20 mouse cellular contexts compared by ENCODE assay signal in genomic region chr3:53680816-53681215, GRCm38 (mm10). TPM values are rescaled to one million over a fixed set of nuclear protein-coding genes. Genes with fewer than 3 reads are reported as not detected.
"Had no signal": no experiment of that assay in that cellular context is flagged by ENCODE, and none has a peak within 500 bp of the region (broad histone marks: within the 10 kb centered on the region; RNA-seq: fewer than 3 reads in every experiment).

No protein-coding gene starts in this region.

- DNase-seq: liver, embryonic 13.5 days; liver, postnatal 0 days; lung, adult 2 months; lung, postnatal 14 days; lung, postnatal 36 days; midbrain, embryonic 14.5 days; right cerebral cortex, postnatal 14 days; right cerebral cortex, postnatal 4 days; spleen, adult 18-20 months; thymus, adult 18-20 months; thymus, postnatal 14 days; thymus, postnatal 36 days had no signal

- H3K9ac ChIP-seq: liver, embryonic 13.5 days; liver, embryonic 15.5 days; liver, postnatal 0 days; lung, embryonic 15.5 days; midbrain, embryonic 12.5 days; neural tube, embryonic 12.5 days had no signal

- H3K4me1 ChIP-seq: liver, embryonic 13.5 days; liver, embryonic 15.5 days; lung, embryonic 15.5 days; megakaryocyte, embryonic 14.5 days; midbrain, embryonic 12.5 days; neural tube, embryonic 12.5 days had no signal

- H3K36me3 ChIP-seq: liver, embryonic 13.5 days; liver, embryonic 15.5 days; lung, embryonic 15.5 days; midbrain, embryonic 12.5 days; neural tube, embryonic 12.5 days had no signal

- H3K27ac ChIP-seq: liver, embryonic 13.5 days; liver, embryonic 15.5 days; lung, embryonic 15.5 days; macrophage; midbrain, embryonic 12.5 days; neural tube, embryonic 12.5 days had no signal

- H3K27me3 ChIP-seq: liver, embryonic 13.5 days; liver, embryonic 15.5 days; lung, embryonic 15.5 days; megakaryocyte, embryonic 14.5 days; midbrain, embryonic 12.5 days; neural tube, embryonic 12.5 days had no signal

- ATAC-seq: liver, postnatal 0 days; lung, postnatal 0 days; midbrain, embryonic 16.5 days had no signal

- H3K9me3 ChIP-seq: liver, embryonic 13.5 days; liver, embryonic 15.5 days; lung, embryonic 15.5 days; megakaryocyte, embryonic 14.5 days; midbrain, embryonic 12.5 days; neural tube, embryonic 12.5 days had no signal

- H3K4me2 ChIP-seq: liver, embryonic 13.5 days; liver, embryonic 15.5 days; lung, embryonic 15.5 days; midbrain, embryonic 12.5 days; neural tube, embryonic 12.5 days had no signal

- H3K4me3 ChIP-seq: liver, embryonic 13.5 days; liver, embryonic 15.5 days; lung, embryonic 15.5 days; megakaryocyte, embryonic 14.5 days; midbrain, embryonic 12.5 days; neural tube, embryonic 12.5 days had no signal

RNA-seq across cellular contexts. Expression of gene Frem2, which starts 23.7 kb away (rescaled TPM):
- polyA plus RNA-seq: macrophage had no signal
